Mouse (Mus musculus) cortical plate, adult 2 months (tissue): Measurements from ENCODE around the gene Lypla2. TPM values are rescaled to one million over a fixed set of nuclear protein-coding genes. Genes with fewer than 3 reads are reported as not detected.

Experiments used
- H3K27ac ChIP-seq: fragments of 200-500 bp; 2 replicates; pipeline ENCODE4 v1.5.1; 2012; ENCODE audit warnings: low read length, control low read depth, inconsistent platforms; ENCODE audit not compliant: insufficient read depth
- H3K4me1 ChIP-seq: fragments of 200-500 bp; 2 replicates; pipeline ENCODE4 v1.6.1; 2011; ENCODE audit warnings: low read length; ENCODE audit not compliant: control insufficient read depth, insufficient read depth
- H3K4me3 ChIP-seq: fragments of 200-500 bp; 2 replicates; pipeline ENCODE4 v1.5.1; 2011; ENCODE audit warnings: mild to moderate bottlenecking, low read length, control low read depth; ENCODE audit not compliant: insufficient read depth
- CTCF ChIP-seq: fragments of 200-500 bp; IDR thresholded peaks from 2 replicates; pipeline ENCODE4 v1.5.1; 2011; ENCODE audit warnings: mild to moderate bottlenecking, control low read depth, low read length; ENCODE audit not compliant: insufficient read depth; ENCODE audit errors: extremely low read depth
- POLR2A ChIP-seq: fragments of 200-500 bp; IDR thresholded peaks from 2 replicates; pipeline ENCODE4 v1.6.1; 2011; ENCODE audit warnings: mild to moderate bottlenecking, low read length, control low read depth; ENCODE audit not compliant: insufficient read depth; ENCODE audit errors: extremely low read depth
- polyA plus RNA-seq: library from polyadenylated mRNA; depleted of rRNA; stranded (reverse); fragments of >200 nt; gene quantifications from 2 replicates; pipeline ENCODE4 v1.2.3, GENCODE M21; 2012; rRNA removed

Gene Lypla2
- 98.6 and 108 TPM in 2 replicates for polyA plus RNA-seq

DNA sequence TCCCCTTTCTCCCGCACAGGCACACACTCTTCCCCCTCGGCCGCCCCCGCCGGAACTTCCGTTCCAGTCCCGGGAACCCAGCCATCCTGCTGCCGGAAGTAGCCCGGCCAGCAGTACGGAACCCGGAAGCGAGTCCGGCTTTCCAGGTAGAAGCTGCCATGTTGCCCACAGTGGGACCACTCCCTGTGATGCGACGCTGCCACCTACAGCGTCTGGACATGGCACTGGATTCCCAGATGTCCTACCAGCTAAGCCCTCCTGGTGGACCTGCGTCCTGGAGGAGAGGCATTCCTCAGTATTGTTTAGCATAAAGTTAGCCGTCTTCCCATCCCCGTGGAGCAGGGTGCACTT lies at the start of gene Lypla2:
TSS of gene Lypla2 (minus strand) at position 71 of the 351 bp plus-strand sequence.
- no peak within 1 kb of the TSS for H3K27ac ChIP-seq
- H3K4me3 ChIP-seq = peak within 1 kb of the TSS; percentile 40
- TF ChIP-seq CTCF = no peak
- TF ChIP-seq POLR2A = 0 out of 2 replicates have a peak, but pooled peaks have one; percentile 70
- H3K4me1 ChIP-seq = peaks cover 3% of the 10 kb centered on the region; the same call in 1 of the 2 replicates

- Histone ChIP-seq H3K27ac (no peak within 1 kb of the TSS), H3K4me1 (no peaks in the 10 kb centered on the region), H3K4me3 (peak within 1 kb of the TSS; percentile 87)
- TF ChIP-seq POLR2A (peak; percentile 76), CTCF (no peak)
Observed at GRCm38 (mm10) chr4:136021549-136022047, 49.2 kb upstream of the Lypla2 start, which contains the start of gene Eloa. TSS of gene Eloa (minus strand) at chr4:136021763.

DNA sequence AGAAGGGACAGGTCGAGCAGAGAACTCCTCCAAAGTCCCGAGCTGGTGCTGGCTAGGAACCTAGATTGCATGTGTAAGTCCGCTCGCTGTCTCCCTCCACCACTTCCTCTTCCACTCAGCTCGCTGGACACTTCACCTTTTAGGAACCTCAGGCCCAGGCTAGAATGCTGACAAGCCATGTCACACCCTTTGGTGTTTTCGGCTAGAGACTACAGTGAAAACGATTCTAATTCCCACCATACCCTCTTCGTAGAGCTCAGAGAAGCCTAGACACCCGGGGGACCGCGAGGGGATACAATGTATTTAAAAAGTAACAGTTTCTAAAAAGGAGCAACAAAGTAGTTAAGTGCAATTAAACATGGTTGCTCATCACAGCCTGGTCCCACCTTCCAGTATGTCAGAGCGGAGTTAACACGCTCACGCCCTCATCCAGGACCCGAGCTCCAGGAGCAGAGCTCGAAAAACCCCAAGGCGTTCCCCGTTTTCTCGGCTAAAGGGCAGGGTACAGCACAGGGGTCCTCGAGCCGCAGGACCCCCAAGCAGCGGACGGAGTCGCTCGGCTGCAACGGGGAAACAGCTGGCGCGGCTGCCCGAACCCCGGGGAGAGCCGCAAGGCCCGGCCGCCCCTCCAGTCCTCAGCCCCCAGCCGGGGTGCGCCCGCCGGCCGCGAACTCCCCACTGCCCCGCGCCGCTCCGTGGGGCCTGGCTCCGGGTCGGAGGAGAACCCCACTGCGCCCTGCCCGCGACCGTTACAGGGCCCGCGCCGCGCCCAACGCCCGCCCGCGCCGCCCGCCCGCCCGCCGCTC lies 48.5 kb upstream of the Lypla2 start:
- TF ChIP-seq CTCF (no peak), POLR2A (no peak)
- H3K4me3 ChIP-seq = peak overlapping the region; percentile 87

GRCm38 (mm10) chr4:136016059-136016602 lies 43.7 kb upstream of the Lypla2 start:
- H3K4me1 ChIP-seq = peaks cover 2% of the 10 kb centered on the region; the same call in 1 of the 2 replicates
- H3K27ac ChIP-seq = no peak overlapping the region
- H3K4me3 ChIP-seq = no peak overlapping the region
- TF ChIP-seq CTCF (no peak), POLR2A (no peak)

More for the DNA sequence above, 48.5 kb upstream of the Lypla2 start:
- Histone ChIP-seq H3K27ac (no peak overlapping the region), H3K4me1 (peaks cover 2% of the 10 kb centered on the region; the same call in 1 of the 2 replicates)

DNA sequence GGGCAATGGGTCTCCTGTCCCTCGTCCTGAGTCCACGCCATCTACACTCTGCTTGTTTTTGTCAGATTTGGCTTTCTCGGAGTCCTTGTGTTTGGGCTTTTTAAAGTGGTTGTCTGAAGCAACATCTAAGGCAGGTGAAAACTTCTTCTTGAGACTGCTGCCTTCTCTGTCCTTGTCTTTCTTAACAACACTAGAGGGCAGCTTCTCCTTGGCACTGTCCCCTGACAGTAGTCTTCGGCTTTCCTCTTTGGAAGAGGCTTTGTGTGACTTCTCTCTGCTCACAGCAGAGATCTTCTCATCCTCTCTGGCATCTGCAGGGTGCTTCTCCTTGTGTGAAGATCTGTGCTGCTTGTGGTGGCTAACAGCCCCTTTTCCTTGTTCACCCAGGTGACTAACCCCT lies 38.2 kb upstream of the Lypla2 start:
- no peaks in the 10 kb centered on the region for H3K4me1 ChIP-seq

DNA sequence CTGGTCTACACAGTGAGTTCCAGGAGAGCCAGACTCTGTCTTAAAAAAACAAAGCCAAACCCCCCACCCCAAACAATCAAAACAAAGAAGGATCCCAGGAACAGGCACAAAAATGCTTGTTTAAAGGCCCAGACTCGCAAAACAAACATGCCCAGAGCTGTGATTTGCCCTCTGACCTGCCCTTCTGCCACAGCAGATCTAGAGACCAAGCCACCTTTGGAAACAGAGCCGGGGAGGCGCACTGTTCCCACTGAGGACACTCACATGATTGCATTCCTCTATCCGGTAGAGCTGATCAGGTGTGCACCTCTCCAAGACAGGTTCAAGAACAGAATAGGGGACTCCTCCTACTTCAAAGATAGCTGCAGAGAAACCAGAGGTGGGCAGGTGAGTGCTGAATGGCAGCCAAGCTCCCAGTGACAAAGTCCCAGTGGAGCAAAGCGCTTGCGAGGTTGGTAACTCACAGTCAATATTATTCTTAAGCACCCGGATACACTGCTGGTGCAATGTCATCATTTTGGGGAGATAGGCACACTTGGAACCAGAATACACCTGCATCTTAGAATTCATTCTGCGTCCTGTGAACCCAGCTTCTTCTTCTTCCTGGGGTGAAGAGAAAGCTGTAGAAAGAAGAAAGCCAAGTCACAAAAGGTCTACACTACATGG lies 36.5 kb upstream of the Lypla2 start:
- TF ChIP-seq POLR2A = no peak
- TF ChIP-seq CTCF = no peak
- H3K4me3 ChIP-seq = no peak overlapping the region
- no peak overlapping the region for H3K27ac ChIP-seq
- no peaks in the 10 kb centered on the region for H3K4me1 ChIP-seq

More for the DNA sequence above, 38.2 kb upstream of the Lypla2 start:
- H3K27ac ChIP-seq = no peak overlapping the region
- TF ChIP-seq CTCF = no peak
- TF ChIP-seq POLR2A = no peak
- H3K4me3 ChIP-seq = no peak overlapping the region

GRCm38 (mm10) chr4:136006821-136007220 lies 34.4 kb upstream of the Lypla2 start:
- H3K27ac ChIP-seq = no peak overlapping the region
- H3K4me3 ChIP-seq = no peak overlapping the region
- TF ChIP-seq CTCF = no peak
- no peak for TF ChIP-seq POLR2A
- H3K4me1 ChIP-seq = no peaks in the 10 kb centered on the region

DNA sequence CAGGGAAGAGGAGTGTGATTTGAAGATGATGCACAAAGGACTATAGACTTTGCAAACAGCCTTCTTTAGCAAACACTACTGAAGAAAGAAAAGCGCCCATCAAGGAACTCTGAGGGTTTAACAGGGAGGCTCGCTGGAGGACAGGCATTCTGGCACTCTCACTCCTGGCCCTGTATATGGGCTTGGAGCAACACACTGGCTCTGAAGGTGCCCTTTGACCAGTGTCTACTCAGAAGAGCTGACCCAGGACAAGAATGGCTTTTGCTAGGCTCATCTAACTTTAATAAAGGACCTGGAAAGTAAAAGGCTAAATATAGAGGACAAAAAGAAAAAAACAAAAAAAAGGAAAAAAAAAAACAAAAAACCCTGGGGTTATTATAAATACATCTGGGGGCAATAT lies 32.5 kb upstream of the Lypla2 start:
- no peak for TF ChIP-seq POLR2A
- TF ChIP-seq CTCF = no peak
- no peak overlapping the region for H3K27ac ChIP-seq
- H3K4me1 ChIP-seq = no peaks in the 10 kb centered on the region
- no peak overlapping the region for H3K4me3 ChIP-seq

DNA sequence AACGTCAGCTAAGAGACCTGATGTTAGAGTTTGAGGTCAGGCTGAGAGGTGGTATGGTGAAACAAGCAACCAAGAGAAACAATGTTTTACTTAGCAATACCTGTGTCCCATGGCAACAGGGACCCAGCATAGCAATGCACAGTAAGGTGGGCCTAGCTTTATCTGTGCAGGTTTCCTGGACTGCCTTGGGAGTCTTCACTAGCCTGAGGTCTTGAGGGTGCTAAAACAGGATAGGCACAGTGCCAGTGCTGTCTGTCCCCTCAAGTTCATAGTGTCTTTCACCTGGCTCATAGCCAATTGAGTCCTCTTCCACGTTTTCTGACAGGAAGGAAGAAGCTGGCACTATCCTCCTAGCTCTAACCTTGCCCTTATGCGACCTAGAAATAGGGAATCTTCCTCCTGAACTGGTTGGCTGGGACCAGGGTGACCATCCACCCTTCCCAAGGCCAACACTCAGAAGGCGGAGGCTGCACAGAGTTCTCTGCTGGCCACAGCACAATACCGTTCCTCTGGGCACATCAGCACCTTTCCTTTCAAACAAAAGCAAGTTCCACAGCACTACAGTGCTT lies 31.8 kb upstream of the Lypla2 start:
- H3K4me1 ChIP-seq = no peaks in the 10 kb centered on the region
- TF ChIP-seq POLR2A = no peak
- no peak for TF ChIP-seq CTCF
- H3K4me3 ChIP-seq = no peak overlapping the region
- H3K27ac ChIP-seq = no peak overlapping the region

GRCm38 (mm10) chr4:135995118-135995517 lies 22.7 kb upstream of the Lypla2 start:
- Histone ChIP-seq H3K27ac (no peak overlapping the region), H3K4me3 (no peak overlapping the region), H3K4me1 (no peaks in the 10 kb centered on the region)
- TF ChIP-seq POLR2A (no peak), CTCF (no peak)
